Mouse (Mus musculus) lung, embryonic 14.5 days (tissue): ENCODE data around the gene Tapt1. TPM values are rescaled to one million over a fixed set of nuclear protein-coding genes. Genes with fewer than 3 reads are reported as not detected.

Experiments used
- ATAC-seq: fragments of 200-750 bp; cut with Nextera tagmentation; 2 replicates; pipeline ENCODE4 v1.8.0; 2017; ENCODE audit warnings: mild to moderate bottlenecking, moderate TSS enrichment, moderate library complexity; ENCODE audit not compliant: insufficient read depth
- DNase-seq: peaks from one replicate; pipeline ENCODE4 v3.0.0-alpha.2; 2015
- H3K27ac ChIP-seq: fragments of 300-500 bp; sonication (generic); 2 replicates; pipeline ENCODE4 v1.5.1; 2014; ENCODE audit warnings: low read depth, mild to moderate bottlenecking, moderate library complexity
- H3K27me3 ChIP-seq: fragments of 300-500 bp; sonication (generic); 2 replicates; pipeline ENCODE4 v1.6.1; 2014; ENCODE audit warnings: low read length, control low read depth; ENCODE audit not compliant: insufficient read depth
- H3K36me3 ChIP-seq: fragments of 300-500 bp; sonication (generic); 2 replicates; pipeline ENCODE4 v1.6.1; 2014; ENCODE audit warnings: control low read depth; ENCODE audit not compliant: insufficient read depth
- H3K4me1 ChIP-seq: fragments of 300-500 bp; sonication (generic); 2 replicates; pipeline ENCODE4 v1.6.1; 2014; ENCODE audit warnings: antibody characterized with exemption, control low read depth; ENCODE audit not compliant: insufficient read depth
- H3K4me2 ChIP-seq: fragments of 300-500 bp; sonication (generic); 2 replicates; pipeline ENCODE4 v1.6.1; 2014; ENCODE audit warnings: mild to moderate bottlenecking
- H3K4me3 ChIP-seq: fragments of 300-500 bp; sonication (generic); 2 replicates; pipeline ENCODE4 v1.5.1; 2014; ENCODE audit warnings: low read depth, low read length
- H3K9ac ChIP-seq: fragments of 300-500 bp; sonication (generic); 2 replicates; pipeline ENCODE4 v1.6.1; 2014
- H3K9me3 ChIP-seq: fragments of 300-500 bp; sonication (generic); 2 replicates; pipeline ENCODE4 v1.6.1; 2016; ENCODE audit warnings: low read depth, low read length, control low read depth
- CTCF ChIP-seq: IDR thresholded peaks from 2 replicates; pipeline ENCODE4 v1.5.1; 2016; ENCODE audit warnings: antibody characterized with exemption, low read depth
- WGBS: fragments of 180-500 bp; shearing (Covaris S2); extraction: QIAGEN DNeasy Blood & Tissue Kit; methylation state at CpG from one replicate; pipeline ENCODE4 v1.1.7; 2014; 5-methylcytosine and 5-hydroxymethylcytosine counted together
- polyA plus RNA-seq: library from polyadenylated mRNA; unstranded; fragments of >200 nt; fragmentation: Nextera tagmentation; extraction: Ambion mirVana; gene quantifications from 2 replicates; pipeline ENCODE4 v1.2.1, GENCODE M21; 2014

The Tapt1 gene
- polyA plus RNA-seq, 1 experiment from 2014 or later, result 41.0 TPM

DNA sequence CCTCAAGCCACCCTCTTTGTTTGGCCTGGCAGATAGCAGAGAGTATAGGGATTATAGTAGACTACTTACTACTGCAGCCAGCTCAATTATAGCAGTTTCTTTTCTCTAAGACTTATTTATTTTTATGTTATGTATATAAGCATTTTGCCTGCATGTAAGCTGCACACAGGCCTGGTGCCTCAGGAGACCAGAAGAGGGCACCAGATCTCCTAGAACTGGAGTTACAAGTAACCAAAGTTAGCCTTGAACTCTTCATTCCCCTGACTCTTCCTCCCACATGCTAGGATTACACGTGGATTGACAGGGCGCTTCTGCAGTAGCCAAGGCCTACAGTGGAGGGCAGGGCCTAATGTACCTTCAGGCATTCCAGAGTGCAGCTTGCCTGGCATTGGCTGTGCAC lies 60.6 kb downstream of the Tapt1 start:
- 41% methylated on average over 2 of the region's 2 CpGs for WGBS
- Histone ChIP-seq H3K27ac (no peak overlapping the region), H3K9ac (no peak overlapping the region), H3K27me3 (no peaks in the 10 kb centered on the region), H3K9me3 (no peaks in the 10 kb centered on the region), H3K4me3 (no peak overlapping the region), H3K4me2 (no peak overlapping the region), H3K4me1 (no peaks in the 10 kb centered on the region), H3K36me3 (no peaks in the 10 kb centered on the region)
- ATAC-seq (no peak), DNase-seq (peak; percentile 72)
- peak; percentile 54 for TF ChIP-seq CTCF

DNA sequence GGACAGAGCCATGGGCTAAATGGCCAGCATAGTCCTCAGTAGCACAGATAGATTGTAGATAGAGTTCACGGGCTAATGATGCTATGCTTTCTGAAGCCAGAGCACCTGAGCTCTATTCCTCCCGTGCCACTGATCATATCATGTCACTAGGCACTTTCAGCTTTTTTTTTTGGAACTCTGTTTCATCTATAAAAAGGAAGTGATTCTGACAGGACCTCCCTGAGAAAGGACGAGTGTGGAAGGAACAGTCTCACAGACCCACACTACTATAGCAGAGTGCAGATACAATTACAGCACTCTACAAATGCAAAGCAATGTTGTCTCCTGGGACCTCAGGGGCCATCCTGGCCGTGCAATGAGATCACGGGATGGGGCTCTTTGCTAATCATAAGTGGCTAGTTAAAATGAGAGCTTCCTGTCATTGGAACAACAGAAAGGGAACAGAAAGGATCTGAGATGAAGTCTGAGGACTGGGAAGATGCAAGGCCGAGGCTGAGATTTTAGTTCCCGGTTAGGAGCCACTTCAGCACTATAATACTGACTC lies 62.1 kb downstream of the Tapt1 start:
- Histone ChIP-seq H3K4me2 (no peak overlapping the region), H3K4me1 (no peaks in the 10 kb centered on the region), H3K4me3 (no peak overlapping the region), H3K36me3 (no peaks in the 10 kb centered on the region), H3K27me3 (no peaks in the 10 kb centered on the region), H3K9me3 (no peaks in the 10 kb centered on the region), H3K9ac (no peak overlapping the region), H3K27ac (no peak overlapping the region)
- DNase-seq (no peak), ATAC-seq (no peak)
- TF ChIP-seq CTCF, result no peak
- WGBS, result 42% methylated on average over 7 of the region's 7 CpGs

DNA sequence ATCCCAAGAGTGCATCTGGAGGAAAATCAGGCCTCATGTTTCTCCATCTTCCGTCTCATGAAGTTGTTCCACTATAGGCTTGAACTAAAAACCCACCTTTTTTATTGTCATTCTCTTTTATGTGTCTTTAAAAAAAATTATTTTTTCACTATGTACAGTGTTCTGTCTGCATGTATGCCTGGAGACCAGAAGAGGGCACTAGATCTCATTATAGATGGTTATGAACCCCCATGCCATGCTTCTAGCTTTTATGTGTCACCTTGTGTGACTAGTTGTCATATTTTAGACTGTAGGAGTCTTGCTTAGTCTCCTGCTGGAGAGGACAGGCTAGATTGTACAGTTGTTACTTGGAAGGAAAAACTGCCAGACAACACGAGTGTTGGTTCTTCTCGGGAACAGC lies 63.1 kb downstream of the Tapt1 start:
- TF ChIP-seq CTCF, result peak; percentile 36; the same call in 1 of the 2 replicates
- H3K27ac ChIP-seq, result no peak overlapping the region
- no peaks in the 10 kb centered on the region for H3K36me3 ChIP-seq
- no peaks in the 10 kb centered on the region for H3K9me3 ChIP-seq
- no peak overlapping the region for H3K4me3 ChIP-seq
- 95% methylated on average over 3 of the region's 3 CpGs for WGBS
- no peaks in the 10 kb centered on the region for H3K27me3 ChIP-seq
- H3K4me2 ChIP-seq, result no peak overlapping the region
- ATAC-seq (no peak), DNase-seq (no peak)
- no peaks in the 10 kb centered on the region for H3K4me1 ChIP-seq
- H3K9ac ChIP-seq, result no peak overlapping the region

DNA sequence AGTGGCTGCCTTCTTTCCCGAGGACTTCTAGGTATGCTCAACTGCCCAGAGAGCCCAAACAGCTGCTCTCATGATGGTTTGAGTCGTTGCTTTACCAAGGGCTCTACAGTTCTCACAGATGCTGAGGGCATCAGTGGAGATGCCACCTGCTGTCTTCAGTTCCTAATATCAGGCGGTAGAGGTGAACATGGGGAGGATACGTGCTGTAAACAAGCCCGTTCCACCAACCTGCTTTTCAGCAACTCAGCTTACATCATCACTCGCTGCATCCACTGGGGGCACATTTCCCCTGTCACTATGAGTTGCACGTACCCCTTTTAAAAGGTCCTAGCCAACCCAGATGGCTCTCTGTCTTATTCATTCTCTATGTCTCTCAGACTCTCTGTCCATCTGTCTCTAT lies 63.6 kb downstream of the Tapt1 start:
- WGBS, result 83% methylated on average over 7 of the region's 7 CpGs
- no peak overlapping the region for H3K4me2 ChIP-seq
- no peak for DNase-seq
- no peak for TF ChIP-seq CTCF
- no peaks in the 10 kb centered on the region for H3K9me3 ChIP-seq
- H3K9ac ChIP-seq, result no peak overlapping the region
- H3K36me3 ChIP-seq, result no peaks in the 10 kb centered on the region
- no peak overlapping the region for H3K27ac ChIP-seq
- no peak overlapping the region for H3K4me3 ChIP-seq
- no peak for ATAC-seq
- H3K4me1 ChIP-seq, result no peaks in the 10 kb centered on the region
- H3K27me3 ChIP-seq, result no peaks in the 10 kb centered on the region

DNA sequence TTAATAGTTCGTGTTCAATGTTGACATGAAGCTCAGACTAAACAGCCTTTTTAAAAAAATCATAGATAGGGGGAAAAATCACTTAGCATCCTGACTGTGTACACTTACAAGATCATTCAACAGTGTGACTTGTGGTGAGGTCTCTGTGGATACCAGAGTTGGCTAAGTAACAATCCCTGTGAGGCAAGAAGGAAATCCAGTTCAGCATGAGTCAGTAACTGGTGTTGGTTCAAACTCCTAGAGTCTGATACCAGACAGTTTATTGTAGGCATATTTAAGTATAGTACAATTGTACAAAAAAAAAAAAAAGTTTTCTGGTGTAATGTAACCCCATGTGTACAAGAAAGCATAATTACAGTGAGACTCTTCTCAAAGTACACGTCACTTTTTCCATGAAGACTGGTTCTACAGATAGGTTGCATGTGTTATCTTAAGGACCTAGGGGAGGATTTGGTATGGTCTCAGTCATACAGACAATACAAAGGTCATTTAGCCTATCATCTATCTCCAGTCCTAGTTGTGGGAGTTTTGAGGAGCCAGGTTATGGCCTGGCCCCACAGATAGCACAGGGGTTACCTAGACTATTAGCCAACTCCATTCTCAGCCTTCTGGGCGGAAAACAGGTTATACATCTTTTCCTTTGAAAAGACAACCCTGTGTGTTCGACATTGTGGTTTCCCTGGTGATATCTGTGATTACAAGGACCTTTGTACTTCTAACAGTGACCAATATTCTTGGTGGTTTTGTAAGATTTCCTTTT lies 66.6 kb downstream of the Tapt1 start:
- Histone ChIP-seq H3K9ac (no peak overlapping the region), H3K27ac (no peak overlapping the region), H3K36me3 (no peaks in the 10 kb centered on the region), H3K4me3 (no peak overlapping the region), H3K27me3 (no peaks in the 10 kb centered on the region), H3K4me1 (no peaks in the 10 kb centered on the region), H3K9me3 (no peaks in the 10 kb centered on the region), H3K4me2 (no peak overlapping the region)
- 63% methylated on average over 4 of the region's 4 CpGs for WGBS
- DNase-seq (no peak), ATAC-seq (no peak)
- no peak for TF ChIP-seq CTCF

DNA sequence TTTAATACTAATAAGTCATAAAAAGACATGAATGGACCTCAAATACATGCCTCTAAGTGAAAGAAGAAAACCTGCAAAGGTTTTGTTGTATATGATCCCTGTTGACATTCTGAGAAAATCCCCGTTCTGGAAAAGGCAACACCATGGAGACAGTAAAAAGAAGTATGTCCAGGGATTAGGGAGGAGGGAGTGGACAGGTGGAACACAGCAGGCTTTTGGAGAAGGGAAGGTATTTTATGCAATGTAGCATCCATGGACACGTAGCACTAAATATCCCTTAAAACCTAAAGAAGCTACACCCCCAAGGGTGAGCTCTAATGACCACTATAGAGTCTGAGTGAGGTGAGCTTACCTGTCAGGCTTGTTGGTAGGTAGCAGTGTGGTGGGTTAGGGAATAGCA lies 67.2 kb downstream of the Tapt1 start:
- Histone ChIP-seq H3K4me3 (no peak overlapping the region), H3K4me2 (no peak overlapping the region), H3K27ac (no peak overlapping the region), H3K27me3 (no peaks in the 10 kb centered on the region), H3K9ac (no peak overlapping the region), H3K9me3 (no peaks in the 10 kb centered on the region), H3K36me3 (no peaks in the 10 kb centered on the region), H3K4me1 (no peaks in the 10 kb centered on the region)
- ATAC-seq, result no peak
- WGBS, result 85% methylated on average over 2 of the region's 2 CpGs
- no peak for TF ChIP-seq CTCF
- no peak for DNase-seq

DNA sequence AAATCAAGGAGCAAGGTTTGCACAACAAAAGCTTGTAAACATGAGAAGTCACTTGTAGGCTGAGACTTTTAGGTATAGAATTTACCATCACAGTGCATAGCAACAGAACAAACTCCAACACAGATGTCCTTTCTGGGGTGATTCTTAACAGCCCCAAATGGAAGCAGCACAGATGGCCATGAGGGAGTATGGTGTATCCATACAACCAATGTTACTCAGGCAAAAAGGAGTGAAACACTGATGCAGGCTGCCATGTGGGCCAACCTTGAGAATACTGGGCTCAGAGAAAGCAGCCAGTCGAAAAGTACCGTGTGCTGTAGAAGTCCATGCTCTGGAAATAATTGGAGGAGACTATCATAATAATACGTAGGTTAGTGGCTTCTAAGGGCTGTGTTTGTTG lies 68.0 kb downstream of the Tapt1 start:
- TF ChIP-seq CTCF, result no peak
- Histone ChIP-seq H3K4me1 (no peaks in the 10 kb centered on the region), H3K27ac (no peak overlapping the region), H3K4me3 (no peak overlapping the region), H3K9me3 (no peaks in the 10 kb centered on the region), H3K36me3 (no peaks in the 10 kb centered on the region), H3K4me2 (no peak overlapping the region), H3K27me3 (no peaks in the 10 kb centered on the region), H3K9ac (no peak overlapping the region)
- 88% methylated on average over 3 of the region's 3 CpGs for WGBS
- DNase-seq, result no peak
- no peak for ATAC-seq
